Mouse (Mus musculus): Measurements from ENCODE around the gene Rad23a. TPM values are rescaled to one million over a fixed set of nuclear protein-coding genes. Genes with fewer than 3 reads are reported as not detected.

Gene Rad23a
- polyA plus RNA-seq, 1 experiment from 2014 or later, result 70.6 TPM

- no peaks in the 10 kb centered on the region for H3K36me3 ChIP-seq (ENCODE audit: control insufficient read depth, insufficient read depth, low read length)
- H3K4me1 ChIP-seq (replicated peaks; ENCODE audit: control insufficient read depth, insufficient read depth), result no peaks in the 10 kb centered on the region
- H3K27me3 ChIP-seq (ENCODE audit: control insufficient read depth, insufficient read depth, low read length), result no peaks in the 10 kb centered on the region
- no peak for DNase-seq (ENCODE audit: low spot score)
- H3K9me3 ChIP-seq (ENCODE audit: control insufficient read depth, low read length), result no peaks in the 10 kb centered on the region
- 95% methylated on average over 5 of the region's 5 CpGs for WGBS
- H3K4me3 ChIP-seq (ENCODE audit: low read depth, low read length), result no peak overlapping the region
- H3K9ac ChIP-seq (ENCODE audit: low read length), result no peak overlapping the region
- no peak overlapping the region for H3K27ac ChIP-seq (replicated peaks)
- TF ChIP-seq CTCF (IDR thresholded peaks at IDR 0.05; ENCODE audit: low read depth) (peak; percentile 40; the same call in 1 of the 2 replicates), EP300 (optimal IDR thresholded peaks at IDR 0.05) (no peak)
- no peak for ATAC-seq (ENCODE audit: low FRiP score, low TSS enrichment)
- H3K4me2 ChIP-seq (replicated peaks; ENCODE audit: low read depth), result no peak overlapping the region
These were observed 34.4 kb downstream of the Rad23a start for GRCm38 (mm10) chr8:84806031-84806430.

- Histone ChIP-seq H3K4me2 (replicated peaks; ENCODE audit: low read depth) (peak within 1 kb of the TSS; percentile 76), H3K27me3 (ENCODE audit: control insufficient read depth, insufficient read depth, low read length) (no peaks in the 10 kb centered on the region), H3K9ac (ENCODE audit: low read length) (peak within 1 kb of the TSS; percentile 97), H3K9me3 (ENCODE audit: control insufficient read depth, low read length) (no peaks in the 10 kb centered on the region), H3K4me1 (replicated peaks; ENCODE audit: control insufficient read depth, insufficient read depth) (peaks cover 5% of the 10 kb centered on the region), H3K4me3 (ENCODE audit: low read depth, low read length) (peak within 1 kb of the TSS; percentile 62), H3K27ac (replicated peaks) (peak within 1 kb of the TSS; percentile 97), H3K36me3 (ENCODE audit: control insufficient read depth, insufficient read depth, low read length) (no peaks in the 10 kb centered on the region; the same call in 1 of the 2 replicates)
- TF ChIP-seq EP300 (optimal IDR thresholded peaks at IDR 0.05) (no peak), CTCF (IDR thresholded peaks at IDR 0.05; ENCODE audit: low read depth) (no peak; the same call in 1 of the 2 replicates)
- 2% methylated on average over 54 of the region's 125 CpGs for WGBS
- DNase-seq (ENCODE audit: low spot score) (peak; percentile 83), ATAC-seq (ENCODE audit: low FRiP score, low TSS enrichment) (peak; percentile 52)
These were observed 40.2 kb downstream of the Rad23a start, which contains the start of gene Nfix for GRCm38 (mm10) chr8:84799999-84800831. Nfix (minus strand) TSS chr8:84800344.

GRCm38 (mm10) chr8:84799136-84799931, 41.1 kb downstream of the Rad23a start:
- Histone ChIP-seq H3K27me3 (ENCODE audit: control insufficient read depth, insufficient read depth, low read length) (no peaks in the 10 kb centered on the region), H3K9me3 (ENCODE audit: control insufficient read depth, low read length) (no peaks in the 10 kb centered on the region), H3K4me1 (replicated peaks; ENCODE audit: control insufficient read depth, insufficient read depth) (peaks cover 9% of the 10 kb centered on the region), H3K36me3 (ENCODE audit: control insufficient read depth, insufficient read depth, low read length) (no peaks in the 10 kb centered on the region; the same call in 1 of the 2 replicates), H3K4me3 (ENCODE audit: low read depth, low read length) (peak overlapping the region; percentile 62), H3K27ac (replicated peaks) (peak overlapping the region; percentile 97), H3K9ac (ENCODE audit: low read length) (peak overlapping the region; percentile 97), H3K4me2 (replicated peaks; ENCODE audit: low read depth) (peak overlapping the region; percentile 76)
- WGBS, result under 1% methylated on average over 63 of the region's 108 CpGs
- peak; percentile 32; the same call in 1 of the 2 replicates for ATAC-seq (ENCODE audit: low FRiP score, low TSS enrichment)
- no peak; the same call in 1 of the 2 replicates for TF ChIP-seq CTCF (IDR thresholded peaks at IDR 0.05; ENCODE audit: low read depth)
- TF ChIP-seq EP300 (optimal IDR thresholded peaks at IDR 0.05), result no peak
- peak; percentile 77 for DNase-seq (ENCODE audit: low spot score)

- peaks cover 12% of the 10 kb centered on the region for H3K4me1 ChIP-seq (replicated peaks; ENCODE audit: control insufficient read depth, insufficient read depth)
- peak overlapping the region; percentile 97 for H3K9ac ChIP-seq (ENCODE audit: low read length)
- H3K27ac ChIP-seq (replicated peaks), result peak overlapping the region; percentile 97
- H3K4me2 ChIP-seq (replicated peaks; ENCODE audit: low read depth), result peak overlapping the region; percentile 76
- TF ChIP-seq EP300 (optimal IDR thresholded peaks at IDR 0.05), result no peak
- TF ChIP-seq CTCF (IDR thresholded peaks at IDR 0.05; ENCODE audit: low read depth), result no peak
- no peaks in the 10 kb centered on the region for H3K9me3 ChIP-seq (ENCODE audit: control insufficient read depth, low read length)
- no peak for DNase-seq (ENCODE audit: low spot score)
- 59% methylated on average over 10 of the region's 10 CpGs for WGBS
- H3K4me3 ChIP-seq (ENCODE audit: low read depth, low read length), result peak overlapping the region; percentile 62
- H3K36me3 ChIP-seq (ENCODE audit: control insufficient read depth, insufficient read depth, low read length), result no peaks in the 10 kb centered on the region; the same call in 1 of the 2 replicates
- ATAC-seq (ENCODE audit: low FRiP score, low TSS enrichment), result no peak
- no peaks in the 10 kb centered on the region for H3K27me3 ChIP-seq (ENCODE audit: control insufficient read depth, insufficient read depth, low read length)
These were observed 41.9 kb downstream of the Rad23a start for GRCm38 (mm10) chr8:84798446-84799135.

GRCm38 (mm10) chr8:84797971-84798370, 42.5 kb downstream of the Rad23a start:
- DNase-seq (ENCODE audit: low spot score) (no peak), ATAC-seq (ENCODE audit: low FRiP score, low TSS enrichment) (no peak)
- 79% methylated on average over 6 of the region's 6 CpGs for WGBS
- Histone ChIP-seq H3K4me2 (replicated peaks; ENCODE audit: low read depth) (peak overlapping the region; percentile 76), H3K36me3 (ENCODE audit: control insufficient read depth, insufficient read depth, low read length) (no peaks in the 10 kb centered on the region; the same call in 1 of the 2 replicates), H3K27ac (replicated peaks) (no peak overlapping the region), H3K4me1 (replicated peaks; ENCODE audit: control insufficient read depth, insufficient read depth) (peaks cover 15% of the 10 kb centered on the region), H3K9ac (ENCODE audit: low read length) (peak overlapping the region; percentile 97), H3K9me3 (ENCODE audit: control insufficient read depth, low read length) (no peaks in the 10 kb centered on the region), H3K4me3 (ENCODE audit: low read depth, low read length) (peak overlapping the region; percentile 10; the same call in 1 of the 2 replicates), H3K27me3 (ENCODE audit: control insufficient read depth, insufficient read depth, low read length) (no peaks in the 10 kb centered on the region)
- no peak for TF ChIP-seq EP300 (optimal IDR thresholded peaks at IDR 0.05)
- TF ChIP-seq CTCF (IDR thresholded peaks at IDR 0.05; ENCODE audit: low read depth), result no peak

Measured in stomach, postnatal 0 days (tissue).